Mouse (Mus musculus): ENCODE measurements around the gene Catsperd.
"Not testable (repeated sequence)": the region's sequence is repeated elsewhere in the genome, so short reads cannot be mapped to it uniquely, and the experiment has no call there.

Gene Catsperd

DNA sequence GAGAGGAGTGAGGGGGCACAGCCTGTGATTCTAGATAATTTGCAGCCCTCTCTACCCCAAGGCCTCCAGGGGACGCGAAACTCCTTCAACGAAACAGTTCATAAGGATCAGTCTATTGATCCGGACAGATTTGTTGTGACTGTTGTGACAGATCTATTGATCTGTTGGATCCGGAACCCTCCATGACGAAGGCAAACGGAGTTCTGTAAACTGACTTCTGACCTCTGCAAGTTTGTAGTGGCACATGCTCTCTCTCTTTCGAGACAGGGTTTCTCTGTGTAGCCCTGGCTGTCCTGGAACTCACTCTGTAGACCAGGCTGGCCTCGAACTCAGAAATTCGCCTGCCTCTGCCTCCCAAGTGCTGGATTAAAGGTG is 15.4 kb upstream of the Catsperd start:
- DNase-seq (ENCODE audit: low read depth in 2 of 2, low spot score in 2 of 2): not testable (repeated sequence)

DNA sequence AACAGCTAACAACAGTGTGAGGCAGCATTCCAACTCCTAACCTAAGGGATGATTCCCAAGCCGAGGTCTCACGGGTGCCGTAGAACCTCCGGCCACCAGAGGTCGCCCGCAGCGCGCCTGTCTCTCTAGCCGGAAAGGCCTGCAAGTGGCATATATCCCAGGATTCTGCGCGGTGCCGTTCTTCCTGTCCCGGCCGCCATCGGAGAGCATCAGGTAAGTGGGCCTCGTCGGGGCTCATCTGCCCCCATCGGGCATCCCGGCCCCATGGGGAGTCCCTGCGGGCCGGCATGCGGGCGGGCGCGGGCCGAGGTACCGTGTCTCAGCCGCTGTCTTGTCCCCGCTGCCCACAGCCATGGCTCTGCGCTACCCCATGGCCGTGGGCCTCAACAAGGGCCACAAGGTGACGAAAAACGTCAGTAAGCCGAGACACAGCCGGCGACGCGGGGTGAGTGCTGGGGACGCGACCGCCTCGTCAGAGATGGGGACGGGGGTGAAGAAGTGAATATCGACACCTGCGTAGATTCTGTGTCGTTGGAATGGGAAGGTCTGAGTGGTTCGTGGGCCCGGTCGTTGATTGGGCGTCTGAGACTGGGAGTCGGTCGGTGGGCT is 14.6 kb upstream of the Catsperd start, which contains the start of gene Rpl36:
Gene Rpl36, plus strand, starts transcription at position 181 of the 609 bp plus-strand sequence.
- peak; percentile 93 for DNase-seq (ENCODE audit: low read depth in 2 of 2, low spot score in 2 of 2)

DNA sequence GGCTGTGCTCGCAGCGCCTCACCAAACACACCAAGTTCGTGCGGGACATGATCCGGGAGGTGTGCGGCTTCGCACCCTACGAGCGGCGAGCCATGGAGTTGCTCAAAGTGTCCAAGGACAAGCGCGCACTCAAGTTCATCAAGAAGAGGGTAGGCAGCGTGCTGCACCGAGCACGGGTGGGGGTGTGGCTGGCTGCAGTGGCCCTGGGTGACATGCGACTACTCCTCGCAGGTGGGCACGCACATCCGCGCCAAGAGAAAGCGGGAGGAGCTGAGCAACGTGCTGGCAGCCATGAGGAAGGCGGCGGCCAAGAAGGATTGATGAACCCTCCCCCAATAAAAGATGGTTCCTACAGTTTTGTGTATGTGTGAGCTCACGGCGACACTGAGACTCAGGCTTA is 14.1 kb upstream of the Catsperd start:
- peak in 1 of 2 experiments; percentile 47 for DNase-seq (ENCODE audit: low read depth in 2 of 2, low spot score in 2 of 2)

DNA sequence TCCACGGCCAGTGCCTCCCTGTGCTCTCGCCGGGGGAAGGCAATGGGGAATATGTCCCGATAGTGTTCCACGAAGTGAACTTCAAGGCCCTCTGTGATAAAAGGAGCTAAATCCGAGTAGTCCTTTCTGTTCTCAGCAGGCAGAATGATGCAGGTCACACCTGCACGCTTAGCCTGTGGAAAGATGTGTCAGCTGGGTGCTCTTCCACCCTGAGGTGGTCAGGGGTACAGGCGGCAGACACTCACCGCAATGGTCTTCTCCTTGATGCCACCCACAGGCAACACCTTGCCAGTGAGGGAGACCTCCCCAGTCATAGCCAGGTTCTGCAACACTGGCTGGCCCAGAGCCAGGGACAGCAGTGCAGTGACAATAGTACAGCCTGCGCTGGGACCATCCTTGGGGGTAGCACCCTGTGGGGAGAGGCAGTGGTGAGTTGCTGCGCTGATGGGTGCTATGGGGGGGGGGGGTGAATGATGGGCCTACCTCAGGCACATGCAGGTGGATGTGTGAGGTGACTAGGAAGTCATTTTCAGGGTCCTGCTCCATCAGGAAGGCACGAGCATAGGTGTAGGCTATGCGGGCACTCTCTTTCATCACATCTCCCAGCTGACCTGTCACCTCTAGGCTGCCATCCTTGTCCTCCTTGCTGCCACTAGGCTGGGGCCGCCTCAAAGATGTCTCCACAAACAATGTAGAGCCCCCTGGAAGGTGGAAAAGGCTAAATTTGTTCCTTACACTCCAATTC is 13.4 kb upstream of the Catsperd start:
- no peak for DNase-seq (ENCODE audit: low read depth in 2 of 2, low spot score in 2 of 2)

DNA sequence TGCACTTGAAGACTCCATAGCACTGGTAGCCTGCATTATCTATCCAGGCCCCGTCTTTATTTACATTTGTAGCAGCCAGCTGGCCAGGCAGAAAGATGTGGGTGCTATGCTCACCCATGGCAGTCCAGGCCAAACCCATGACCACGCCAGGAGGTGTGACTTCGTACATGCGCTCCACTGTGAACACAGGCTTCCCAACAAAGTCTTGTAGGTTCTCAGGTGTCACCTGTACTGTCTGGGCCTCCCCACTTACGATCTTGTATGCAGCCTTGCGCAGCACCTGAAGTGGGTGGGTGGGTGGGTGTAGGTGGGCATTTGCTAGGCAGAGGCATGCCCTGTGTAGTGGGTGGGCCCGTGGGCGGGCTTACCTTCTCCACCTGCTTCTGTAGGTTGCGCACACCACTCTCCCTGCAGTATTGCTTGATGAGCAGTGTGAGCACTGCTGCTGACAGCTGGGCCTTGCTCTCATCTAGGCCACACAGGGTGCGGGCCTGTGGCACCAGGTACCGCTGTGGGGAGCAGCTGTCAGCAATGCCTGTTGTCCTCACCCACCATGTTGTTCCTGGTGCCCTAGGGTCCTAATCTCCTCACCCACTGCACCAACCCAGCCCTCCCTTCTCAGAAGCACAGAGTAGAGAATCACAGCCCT is 12.7 kb upstream of the Catsperd start:
- DNase-seq (ENCODE audit: low read depth in 2 of 2, low spot score in 2 of 2): no peak

DNA sequence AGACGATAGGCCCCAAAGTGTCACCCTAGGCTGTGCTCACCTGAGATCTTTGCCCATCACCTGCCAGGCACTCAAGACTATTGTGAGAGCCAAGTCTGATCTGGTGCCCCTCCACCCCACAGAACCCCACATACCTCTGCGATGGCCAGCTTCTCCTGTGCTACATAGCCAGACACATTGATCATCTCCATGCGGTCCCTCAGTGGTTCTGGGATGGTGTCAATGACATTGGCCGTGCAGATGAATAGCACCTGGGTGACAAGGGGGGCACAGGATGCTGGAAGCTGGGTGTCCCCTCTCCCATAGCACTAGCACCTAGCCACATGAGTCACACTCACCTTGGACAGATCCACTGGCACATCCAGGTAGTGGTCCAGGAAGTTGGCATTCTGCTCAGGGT is 12.2 kb upstream of the Catsperd start:
- DNase-seq (ENCODE audit: low read depth in 2 of 2, low spot score in 2 of 2): no peak

DNA sequence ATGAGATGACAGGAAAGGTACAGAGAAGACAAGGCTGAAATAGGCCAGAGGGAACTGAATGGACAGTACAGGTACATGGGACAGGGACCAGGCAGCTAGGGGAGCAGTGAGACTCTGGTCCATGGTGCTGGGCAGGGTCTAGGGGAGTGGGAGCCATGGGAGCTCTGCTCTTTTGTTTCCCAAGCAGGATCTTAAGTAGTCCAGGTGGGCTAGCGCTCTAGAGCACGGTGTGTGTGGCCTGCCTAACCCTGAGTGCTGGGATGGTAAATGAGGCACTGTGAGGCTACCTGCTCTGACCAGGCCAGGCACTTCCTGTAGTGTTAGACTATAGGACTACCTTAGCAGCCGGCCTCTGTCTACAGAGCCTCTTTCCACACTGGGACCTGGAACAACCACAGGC is 11.2 kb upstream of the Catsperd start:
- DNase-seq (ENCODE audit: low read depth in 2 of 2, low spot score in 2 of 2): no peak

DNA sequence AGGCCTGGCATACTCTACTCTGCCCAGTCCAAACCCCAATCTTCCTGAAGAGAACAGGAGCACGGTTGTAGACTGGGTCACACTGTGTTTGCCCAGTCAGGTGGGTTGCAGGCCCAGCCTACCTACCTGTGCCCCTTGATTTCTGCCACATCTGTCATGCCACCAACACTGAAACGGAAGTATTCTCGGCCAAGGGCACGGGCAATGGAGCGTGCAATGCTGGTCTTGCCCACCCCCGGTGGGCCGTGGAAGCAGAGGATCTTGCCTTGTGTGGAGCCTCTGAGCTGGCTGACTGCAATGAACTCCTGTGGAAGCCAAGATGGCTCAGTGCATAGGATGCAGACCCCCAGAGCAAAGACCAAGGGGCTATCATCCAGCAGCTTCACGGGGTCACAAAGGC is 10.3 kb upstream of the Catsperd start:
- no peak for DNase-seq (ENCODE audit: low read depth in 2 of 2, low spot score in 2 of 2)

DNA sequence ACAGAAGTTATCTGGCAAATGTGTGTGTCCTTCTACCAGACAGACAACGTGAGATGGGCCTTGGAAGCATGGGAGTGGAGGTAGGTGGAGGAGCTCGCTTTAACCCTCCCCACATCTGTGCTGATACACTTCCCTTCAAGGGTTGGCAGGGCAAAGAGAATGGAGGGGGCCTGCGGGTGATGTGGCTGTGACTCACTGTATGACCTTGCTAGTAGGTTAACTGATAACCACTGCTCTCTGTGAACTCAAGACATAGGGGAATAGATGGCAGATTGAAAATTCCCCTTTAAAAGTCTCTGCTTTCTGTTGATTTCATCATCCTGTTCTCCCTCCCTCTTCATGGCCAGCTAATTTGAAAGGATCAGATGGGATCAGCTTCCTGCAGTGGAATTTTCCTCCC is 2.4 kb upstream of the Catsperd start:
- no peak for DNase-seq (ENCODE audit: low read depth in 2 of 2, low spot score in 2 of 2)

DNA sequence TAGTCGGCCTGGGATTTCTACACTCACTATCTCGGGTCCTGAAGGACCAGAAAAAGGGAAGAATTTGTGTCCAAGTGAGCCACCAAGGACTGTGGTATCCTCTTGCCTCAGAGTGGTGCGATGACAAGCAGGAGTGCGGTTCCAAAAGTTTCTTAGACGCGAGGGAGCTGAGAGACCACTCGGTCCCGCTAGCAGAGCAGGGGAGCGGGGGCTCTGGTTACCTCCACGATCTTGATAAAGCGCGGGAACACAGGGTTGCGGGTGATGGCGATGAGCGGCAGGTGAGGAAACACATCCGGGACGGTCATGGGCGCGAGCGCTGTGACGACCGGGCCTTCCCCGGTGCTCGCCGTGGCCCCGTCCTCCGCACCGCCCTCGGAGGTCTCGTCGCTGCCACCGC is 1.7 kb upstream of the Catsperd start:
- no peak for DNase-seq (ENCODE audit: low read depth in 2 of 2, low spot score in 2 of 2)

DNA sequence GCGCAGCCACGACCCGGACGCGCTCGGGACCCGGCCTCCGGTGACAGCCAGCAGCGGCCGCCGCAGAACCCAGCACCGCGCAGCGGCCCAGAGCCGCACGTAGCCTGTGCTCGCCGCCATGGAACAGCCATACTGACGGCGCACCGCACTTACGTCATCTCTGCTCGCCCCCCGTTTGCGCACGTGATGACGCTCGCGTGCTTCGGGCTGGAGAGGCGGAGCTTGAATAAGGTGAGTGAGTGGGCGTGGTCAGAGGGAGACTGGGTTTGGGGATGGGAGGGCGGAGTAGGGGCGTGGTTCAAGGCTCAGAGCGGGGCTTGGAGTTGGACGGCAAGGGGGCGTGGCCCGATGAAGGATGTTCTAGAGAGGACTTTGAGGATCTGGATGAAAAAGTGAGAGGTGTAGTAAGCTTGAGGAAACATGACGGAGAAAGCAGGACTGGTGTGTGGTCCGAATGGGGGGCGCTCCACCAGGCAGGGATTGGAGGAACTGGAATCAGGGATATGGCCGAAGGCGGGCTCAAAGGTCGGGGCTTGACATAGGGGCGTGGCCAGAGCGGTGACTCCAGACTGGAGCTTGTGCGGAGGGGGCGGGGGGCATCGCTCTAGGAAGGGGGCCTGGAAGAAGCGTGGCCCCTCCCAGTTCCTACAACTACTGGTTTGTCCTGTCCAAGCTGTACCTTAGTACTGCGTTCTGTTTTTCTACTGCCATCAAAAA is 1.0 kb upstream of the Catsperd start, which contains the start of gene Lonp1:
Gene Lonp1, minus strand, starts transcription at position 134 of the 717 bp plus-strand sequence.
- DNase-seq (ENCODE audit: low read depth in 2 of 2, low spot score in 2 of 2): peak; percentile 91 to 97

DNA sequence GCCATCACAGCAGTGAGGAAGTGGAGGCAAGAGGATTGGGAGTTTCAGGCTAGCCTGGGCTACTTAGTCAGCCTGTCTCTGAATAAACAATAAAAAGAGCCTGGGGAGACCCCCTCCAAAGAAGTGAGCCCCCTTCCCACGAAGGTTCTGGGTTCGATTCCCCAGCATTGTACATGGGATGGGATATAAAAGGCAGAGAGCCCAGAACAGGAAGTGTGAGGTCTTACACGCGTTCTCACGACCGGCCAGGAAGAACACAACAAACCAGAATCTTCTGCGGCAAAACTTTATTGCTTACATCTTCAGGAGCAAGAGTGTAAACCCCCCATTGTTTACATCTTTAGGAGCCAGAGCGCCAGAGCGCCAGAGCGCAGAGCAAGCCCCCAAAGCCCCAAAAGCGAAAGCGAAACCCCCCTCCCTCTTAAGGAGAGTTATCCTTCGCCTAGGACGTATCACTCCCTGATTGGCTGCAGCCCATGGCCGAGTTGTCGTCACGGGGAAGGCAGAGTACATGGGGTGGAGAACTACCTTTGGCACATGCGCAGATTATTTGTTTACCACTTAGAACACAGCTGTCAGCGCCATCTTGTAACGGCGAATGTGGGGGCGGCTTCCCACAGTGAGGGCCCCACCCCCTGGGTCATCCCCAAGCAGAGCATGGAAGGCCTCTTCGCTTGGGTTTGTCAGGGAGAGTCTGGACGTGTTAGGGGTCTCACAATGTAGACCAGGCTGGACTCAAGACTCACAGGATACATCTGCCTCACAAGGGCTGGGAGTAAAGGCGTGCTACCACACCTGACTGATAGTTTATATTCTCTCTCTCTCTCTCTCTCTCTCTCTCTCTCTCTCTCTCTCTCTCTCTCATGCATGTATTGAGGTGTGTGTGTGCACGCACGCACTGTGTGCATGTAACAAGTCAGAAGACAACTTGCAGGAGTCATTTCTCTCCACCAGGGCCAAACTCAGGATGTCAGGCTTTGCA is 2.1 kb downstream of the Catsperd start:
- DNase-seq (ENCODE audit: low read depth in 2 of 2, low spot score in 2 of 2): not testable (repeated sequence)

DNA sequence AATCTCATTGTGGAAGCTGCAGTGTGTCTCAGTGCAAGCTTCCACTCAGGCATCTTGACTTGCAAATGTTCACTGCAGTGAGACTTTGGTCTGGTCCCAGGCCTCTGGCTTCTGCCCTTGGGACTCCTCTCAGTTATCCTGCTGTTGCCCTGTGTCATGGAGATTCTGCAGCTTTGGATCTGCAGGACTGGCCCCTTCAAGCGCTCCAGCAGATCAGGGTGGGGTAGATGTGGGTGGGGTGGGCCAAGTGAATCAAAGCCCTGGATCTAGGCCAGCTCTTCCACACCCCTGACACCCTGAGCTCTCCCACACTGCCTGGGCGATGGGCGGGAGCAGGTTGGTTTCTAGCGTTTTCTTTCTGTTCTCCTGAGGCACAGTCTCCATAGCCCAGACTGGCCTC is 3.9 kb downstream of the Catsperd start:
- no peak for DNase-seq (ENCODE audit: low read depth in 2 of 2, low spot score in 2 of 2)

DNA sequence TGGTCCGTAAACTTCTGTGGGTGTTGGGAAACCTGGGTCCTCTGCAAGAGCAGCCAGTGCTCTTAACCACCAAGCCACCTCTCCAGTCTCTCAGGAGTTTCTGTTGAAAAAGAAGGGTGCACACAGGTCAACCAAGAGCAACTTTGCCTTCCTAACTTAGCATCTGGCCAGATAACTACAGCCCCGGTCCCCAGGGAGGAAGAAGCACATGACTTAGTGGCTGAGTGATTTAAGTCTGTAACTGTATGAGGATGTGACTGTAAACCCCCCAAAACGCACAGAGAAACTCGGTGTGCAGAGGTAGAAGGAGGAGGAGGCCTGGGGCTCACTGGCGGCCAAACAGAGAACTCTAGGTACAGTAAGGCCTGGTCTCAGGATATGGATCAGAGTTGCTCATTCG is 6.1 kb downstream of the Catsperd start:
- DNase-seq (ENCODE audit: low read depth in 2 of 2, low spot score in 2 of 2): no peak

DNA sequence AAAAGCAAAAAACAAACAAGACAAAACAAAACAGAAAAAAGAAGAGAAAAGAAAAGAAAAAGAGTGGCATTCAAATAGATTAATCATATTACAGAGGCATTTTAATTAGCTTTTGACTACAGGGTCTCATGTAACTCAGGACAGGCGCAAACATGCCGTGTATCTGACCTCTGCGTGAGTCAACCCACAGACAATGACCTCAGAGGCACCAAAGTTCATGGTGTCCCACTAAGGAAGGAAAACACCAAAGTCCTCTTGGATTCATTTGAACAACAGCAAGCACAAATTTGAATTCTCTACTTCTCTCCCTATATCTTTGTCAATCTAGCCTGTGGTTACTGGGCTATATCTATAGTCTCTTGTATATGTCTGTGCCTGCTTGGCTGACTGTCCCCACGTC is 15.3 kb downstream of the Catsperd start:
- DNase-seq (ENCODE audit: low read depth in 2 of 2, low spot score in 2 of 2): no peak

DNA sequence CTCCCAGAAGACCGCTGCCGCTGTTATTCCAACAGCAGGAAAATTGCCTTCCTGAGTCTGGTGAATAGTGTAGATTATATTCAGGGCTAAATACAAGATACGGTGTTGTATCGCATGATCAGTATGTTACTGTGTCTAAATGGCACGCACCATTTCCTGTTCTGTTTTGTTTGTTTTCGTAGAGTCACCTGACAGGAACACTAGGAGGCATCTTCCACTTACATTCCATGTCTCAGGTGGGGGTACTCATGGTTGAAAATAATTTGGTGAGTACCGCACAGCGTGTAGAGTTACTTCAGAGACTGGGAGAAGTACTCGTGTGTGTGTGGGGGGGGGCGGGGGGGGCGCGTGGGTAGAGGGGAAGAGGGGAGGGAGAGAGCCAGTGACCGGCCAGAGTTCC is 19.6 kb downstream of the Catsperd start:
- no peak for DNase-seq (ENCODE audit: low read depth in 2 of 2, low spot score in 2 of 2)

DNA sequence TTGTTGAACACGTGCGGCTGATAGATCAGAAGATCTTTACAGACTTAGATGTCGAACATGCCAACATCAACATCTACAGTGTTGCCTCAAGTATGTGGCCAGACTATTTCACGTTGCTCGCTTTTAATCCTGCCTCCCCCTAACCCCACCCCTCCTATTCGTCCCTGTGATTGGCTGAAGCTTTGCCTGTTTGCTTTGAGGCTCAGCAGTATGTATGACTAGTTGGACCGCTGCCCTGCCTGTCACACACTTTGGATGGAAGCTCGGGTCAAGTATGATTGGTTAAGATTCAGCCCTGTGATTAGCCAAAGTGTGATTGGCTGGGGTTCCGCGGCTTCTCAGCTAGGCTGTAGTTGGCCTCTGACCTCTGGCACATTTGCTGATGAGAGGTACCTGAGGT is 23.9 kb downstream of the Catsperd start:
- no peak for DNase-seq (ENCODE audit: low read depth in 2 of 2, low spot score in 2 of 2)

DNA sequence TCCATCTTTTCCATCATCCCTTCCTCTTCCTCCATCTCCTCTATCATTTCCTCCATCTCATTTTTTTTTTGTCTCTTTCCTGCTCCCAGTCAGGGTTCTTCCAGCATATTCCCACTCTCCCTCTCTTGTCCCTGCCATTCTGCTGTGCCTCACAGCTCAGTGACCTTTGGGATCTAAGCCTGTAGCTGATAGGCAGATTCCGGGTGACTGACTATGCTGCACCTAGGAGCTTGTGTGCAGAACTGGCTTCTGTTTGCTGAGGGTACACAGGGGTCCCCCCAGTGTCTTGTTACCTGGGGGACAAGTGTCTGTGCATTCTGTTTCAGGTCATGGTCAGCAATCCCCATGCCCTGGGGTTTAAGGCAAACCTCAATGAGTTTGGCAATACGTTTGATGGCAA is 26.8 kb downstream of the Catsperd start:
- no peak for DNase-seq (ENCODE audit: low read depth in 2 of 2, low spot score in 2 of 2)

DNA sequence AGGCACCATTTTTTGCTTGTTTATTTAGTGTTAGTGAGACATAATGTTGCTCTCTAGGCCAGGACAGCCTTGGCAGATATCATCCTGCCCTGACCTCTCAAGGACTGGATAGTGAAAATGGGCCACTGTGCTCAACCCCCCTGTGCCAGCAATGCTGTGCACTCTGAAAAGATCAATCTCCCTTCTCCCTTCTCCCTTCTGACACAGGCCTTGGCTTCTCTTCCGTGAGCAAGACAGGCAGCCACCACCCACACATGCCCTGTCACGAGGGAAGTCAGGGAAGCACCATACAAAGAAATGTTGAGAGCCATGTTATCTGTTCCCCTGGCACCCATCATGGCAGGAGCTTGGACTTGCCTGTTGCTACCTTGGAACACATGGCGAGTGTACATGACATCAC is 27.4 kb downstream of the Catsperd start:
- no peak for DNase-seq (ENCODE audit: low read depth in 2 of 2, low spot score in 2 of 2)

DNA sequence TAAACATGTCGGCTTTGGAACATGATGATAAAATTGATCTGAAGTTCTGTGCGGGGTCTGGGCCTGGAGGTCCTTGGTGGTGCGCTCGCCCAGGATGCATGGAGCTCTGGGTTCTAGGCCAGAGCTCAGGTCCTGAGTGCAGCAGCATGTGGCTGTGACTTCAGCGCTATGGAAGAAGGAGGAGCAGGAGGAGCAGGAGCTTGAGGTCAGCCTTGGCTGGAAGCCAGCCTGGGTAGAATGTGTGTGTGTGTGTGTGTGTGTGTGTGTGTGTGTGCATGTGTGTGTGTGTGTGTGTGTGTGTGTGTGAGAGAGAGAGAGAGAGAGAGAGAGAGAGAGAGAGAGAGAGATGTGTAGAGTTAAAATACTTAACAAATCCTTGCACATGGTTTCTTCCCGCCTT is 28.2 kb downstream of the Catsperd start:
- DNase-seq (ENCODE audit: low read depth in 2 of 2, low spot score in 2 of 2): no peak

DNA sequence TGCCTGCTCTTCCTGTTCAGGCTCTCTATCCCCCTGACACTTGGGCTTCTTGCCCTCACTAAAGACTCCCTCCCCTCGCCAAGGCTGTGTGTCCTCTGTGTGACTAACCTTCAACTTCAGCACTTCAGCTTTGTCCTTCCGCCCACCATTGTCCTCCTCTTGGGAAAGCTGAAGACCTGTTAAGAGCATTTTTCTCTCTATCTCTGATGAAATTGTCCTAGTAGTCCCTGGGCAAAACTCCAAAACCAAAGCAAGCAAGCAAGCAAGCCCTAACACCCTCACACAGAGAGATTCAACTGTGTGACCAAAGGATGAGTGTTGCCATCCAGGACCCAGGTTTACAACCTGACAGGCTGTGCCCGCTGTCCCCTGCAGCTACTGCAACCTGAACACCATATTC is 35.7 kb downstream of the Catsperd start:
- no peak for DNase-seq (ENCODE audit: low read depth in 2 of 2, low spot score in 2 of 2)

Measured in CD8-positive naive resting alpha-beta T cell, adult 2 months (primary cell).